ENCODE assay signal across 25 mouse cellular contexts in genomic region chr15:62986871-62987270, GRCm38 (mm10).
"Had no signal": no experiment of that assay in that cellular context is flagged by ENCODE, and none has a peak within 500 bp of the region (broad histone marks: within the 10 kb centered on the region; RNA-seq: fewer than 3 reads in every experiment).

No protein-coding gene starts in this region.

- H3K27ac ChIP-seq: heart, adult 2 months; heart, embryonic 13.5 days; heart, embryonic 15.5 days; hindbrain, embryonic 13.5 days; hindbrain, embryonic 15.5 days; hindbrain, postnatal 0 days; kidney, embryonic 15.5 days; kidney, postnatal 0 days; limb, embryonic 10.5 days; limb, embryonic 12.5 days had no signal

- DNase-seq: forebrain, postnatal 0 days; gastrocnemius, postnatal 14 days; gastrocnemius, postnatal 36 days; heart, adult 11 months; heart, adult 2 months; heart, postnatal 14 days; heart, postnatal 36 days; kidney, adult 11 months; kidney, adult 2 months; kidney, adult 9 months; kidney, postnatal 14 days; kidney, postnatal 36 days; layer of hippocampus, adult 9-11 months; layer of hippocampus, postnatal 36 days had no signal

- H3K9ac ChIP-seq: forebrain, postnatal 0 days; heart, embryonic 13.5 days; heart, embryonic 15.5 days; hindbrain, embryonic 13.5 days; hindbrain, embryonic 15.5 days; kidney, embryonic 15.5 days; limb, embryonic 12.5 days had no signal

- H3K4me2 ChIP-seq: heart, embryonic 11.5 days; heart, embryonic 13.5 days; heart, embryonic 15.5 days; hindbrain, embryonic 13.5 days; hindbrain, embryonic 15.5 days; kidney, embryonic 15.5 days; limb, embryonic 12.5 days had no signal

- H3K9me3 ChIP-seq: heart, embryonic 13.5 days; heart, embryonic 15.5 days; hindbrain, embryonic 13.5 days; hindbrain, embryonic 15.5 days; kidney, embryonic 15.5 days; limb, embryonic 10.5 days; limb, embryonic 12.5 days had no signal

- H3K4me3 ChIP-seq: heart, adult 2 months; heart, embryonic 13.5 days; heart, embryonic 15.5 days; hindbrain, embryonic 13.5 days; hindbrain, embryonic 15.5 days; kidney, embryonic 15.5 days; limb, embryonic 10.5 days; limb, embryonic 12.5 days had no signal

- ATAC-seq: forebrain, postnatal 0 days; hindbrain, postnatal 0 days; intestine, embryonic 16.5 days had no signal

- H3K36me3 ChIP-seq: heart, embryonic 13.5 days; heart, embryonic 15.5 days; hindbrain, embryonic 13.5 days; hindbrain, embryonic 15.5 days; kidney, embryonic 15.5 days; limb, embryonic 10.5 days; limb, embryonic 12.5 days had no signal

- H3K4me1 ChIP-seq: heart, embryonic 13.5 days; heart, embryonic 15.5 days; hindbrain, embryonic 13.5 days; hindbrain, embryonic 15.5 days; kidney, embryonic 15.5 days had no signal

- H3K27me3 ChIP-seq: heart, embryonic 13.5 days; heart, embryonic 15.5 days; hindbrain, embryonic 13.5 days; hindbrain, embryonic 15.5 days; kidney, embryonic 15.5 days; limb, embryonic 12.5 days had no signal
